In genomic region chr7:138668337-138668736, GRCm38 (mm10) we compare ENCODE assay signal across 15 mouse cellular contexts.
DNase-seq lines count a peak whose midpoint lies in the region; ATAC-seq and TF ChIP-seq lines count a peak whose summit lies in the region.
"Had no signal": no experiment of that assay in that cellular context is flagged by ENCODE, and none has a peak within 500 bp of the region (broad histone marks: within the 10 kb centered on the region; RNA-seq: fewer than 3 reads in every experiment).

No protein-coding gene starts in this region.

- ATAC-seq in forebrain, embryonic 15.5 days (replicated peaks) = peak; percentile 76

- intact Hi-C loops in left cerebral cortex, postnatal 4 days (cut with DNase I) = no loop called here
- intact Hi-C loops in left cerebral cortex, postnatal 36 days (cut with DNase I) = no loop called here
- intact Hi-C loops in heart, adult 2 months (cut with DNase I) = no loop called here

- no peak for TF ChIP-seq POLR2A in olfactory bulb, adult 2 months (IDR thresholded peaks at IDR 0.05; ENCODE audit: insufficient read depth, low read depth, low read length)
- TF ChIP-seq POLR2A in heart, adult 2 months (IDR thresholded peaks at IDR 0.05; ENCODE audit: insufficient read depth, low read depth, low read length) = no peak

- peak overlapping the region; percentile 77 for H3K27ac ChIP-seq in forebrain, embryonic 15.5 days (replicated peaks)
- peak overlapping the region; percentile 76; the same call in 1 of the 2 replicates for H3K27ac ChIP-seq in olfactory bulb, adult 2 months (ENCODE audit: insufficient read depth, low read depth, low read length)
- H3K27ac ChIP-seq in heart, adult 2 months = no peak overlapping the region
- H3K27ac ChIP-seq: embryonic facial prominence, embryonic 13.5 days; gastrocnemius, adult 2 months; limb, embryonic 12.5 days; lung, embryonic 15.5 days had no signal

- H3K79me2 ChIP-seq in heart, adult 2 months (replicated peaks; ENCODE audit: control insufficient read depth, insufficient read depth, low read length) = no peaks in the 10 kb centered on the region

- no peaks in the 10 kb centered on the region for H3K9me3 ChIP-seq in forebrain, embryonic 15.5 days
- H3K9me3 ChIP-seq: embryonic facial prominence, embryonic 13.5 days; heart, embryonic 12.5 days; limb, embryonic 12.5 days; lung, embryonic 15.5 days had no signal

- H3K36me3 ChIP-seq in forebrain, embryonic 15.5 days = no peaks in the 10 kb centered on the region
- H3K36me3 ChIP-seq in heart, adult 2 months (ENCODE audit: control insufficient read depth, insufficient read depth, low read length) = no peaks in the 10 kb centered on the region
- H3K36me3 ChIP-seq: embryonic facial prominence, embryonic 13.5 days; heart, embryonic 12.5 days; limb, embryonic 12.5 days; lung, embryonic 15.5 days had no signal

- DNase-seq in adrenal gland, adult (ENCODE audit: inconsistent age in 2 of 2, low spot score in 1 of 2) = peak; percentile 6 to 23
- DNase-seq in adrenal gland, adult 18-20 months (ENCODE audit: low spot score in 2 of 2) = no peak
- DNase-seq in left cerebral cortex, postnatal 4 days = peak; percentile 37
- no peak for DNase-seq in left cerebral cortex, postnatal 36 days (ENCODE audit: low spot score in 2 of 2)
- no peak for DNase-seq in heart, adult 2 months
- no peak for DNase-seq in urinary bladder, postnatal 4 days (ENCODE audit: low spot score in 2 of 2)
- DNase-seq: cerebellum, adult 18-20 months; gastrocnemius, adult 2 months; kidney, postnatal 25 days had no signal

- TF ChIP-seq EP300 in heart, adult 2 months (IDR thresholded peaks at IDR 0.05; ENCODE audit: insufficient read depth, low read depth, low read length) = no peak

- no peak overlapping the region for H3K4me2 ChIP-seq in forebrain, embryonic 15.5 days (replicated peaks)
- H3K4me2 ChIP-seq: embryonic facial prominence, embryonic 13.5 days; heart, embryonic 12.5 days; limb, embryonic 12.5 days; lung, embryonic 15.5 days had no signal

- no peaks in the 10 kb centered on the region for H3K27me3 ChIP-seq in forebrain, embryonic 15.5 days
- H3K27me3 ChIP-seq in heart, adult 2 months (ENCODE audit: control insufficient read depth, insufficient read depth, low read length) = no peaks in the 10 kb centered on the region
- H3K27me3 ChIP-seq: embryonic facial prominence, embryonic 13.5 days; lung, embryonic 15.5 days had no signal

- no peak overlapping the region for H3K9ac ChIP-seq in forebrain, embryonic 15.5 days (replicated peaks)
- H3K9ac ChIP-seq in heart, adult 2 months (ENCODE audit: low read depth, low read length) = no peak overlapping the region
- H3K9ac ChIP-seq: embryonic facial prominence, embryonic 13.5 days; heart, embryonic 12.5 days; limb, embryonic 12.5 days; lung, embryonic 15.5 days had no signal

- H3K4me3 ChIP-seq in forebrain, embryonic 15.5 days = no peak overlapping the region
- H3K4me3 ChIP-seq in olfactory bulb, adult 2 months (ENCODE audit: insufficient read depth, low read depth, low read length) = no peak overlapping the region
- H3K4me3 ChIP-seq in heart, adult 2 months = no peak overlapping the region
- H3K4me3 ChIP-seq: embryonic facial prominence, embryonic 13.5 days; gastrocnemius, adult 2 months; heart, embryonic 12.5 days; limb, embryonic 12.5 days; lung, embryonic 15.5 days had no signal

- 21% methylated on average over 4 of the region's 4 CpGs for WGBS in forebrain, embryonic 15.5 days
- 24% methylated on average over 4 of the region's 4 CpGs for WGBS in olfactory bulb, adult 2 months
- 45% methylated on average over 4 of the region's 4 CpGs for WGBS in heart, adult 2 months

- peaks cover 30% of the 10 kb centered on the region for H3K4me1 ChIP-seq in forebrain, embryonic 15.5 days
- peaks cover 24% of the 10 kb centered on the region for H3K4me1 ChIP-seq in olfactory bulb, adult 2 months (ENCODE audit: control insufficient read depth, insufficient read depth, low read length)
- no peaks in the 10 kb centered on the region for H3K4me1 ChIP-seq in heart, adult 2 months (ENCODE audit: control insufficient read depth, insufficient read depth, low read length)
- H3K4me1 ChIP-seq: heart, embryonic 12.5 days; lung, embryonic 15.5 days had no signal

- no peak for TF ChIP-seq CTCF in olfactory bulb, adult 2 months (IDR thresholded peaks at IDR 0.05; ENCODE audit: insufficient read depth, low read depth, low read length)
- no peak for TF ChIP-seq CTCF in heart, adult 2 months (IDR thresholded peaks at IDR 0.05)

Comparison
In these comparisons a context has a peak if more than half of its experiments do, and no peak if none do; other contexts are left out.
1. DNase-seq: peak in adrenal gland, adult (2 of 2) and left cerebral cortex, postnatal 4 days (single experiment); none in adrenal gland, adult 18-20 months (0 of 2), left cerebral cortex, postnatal 36 days (0 of 2), heart, adult 2 months (0 of 2) and urinary bladder, postnatal 4 days (0 of 2).